Mouse (Mus musculus): ENCODE results near the gene Mtrex.

Gene Mtrex

DNA sequence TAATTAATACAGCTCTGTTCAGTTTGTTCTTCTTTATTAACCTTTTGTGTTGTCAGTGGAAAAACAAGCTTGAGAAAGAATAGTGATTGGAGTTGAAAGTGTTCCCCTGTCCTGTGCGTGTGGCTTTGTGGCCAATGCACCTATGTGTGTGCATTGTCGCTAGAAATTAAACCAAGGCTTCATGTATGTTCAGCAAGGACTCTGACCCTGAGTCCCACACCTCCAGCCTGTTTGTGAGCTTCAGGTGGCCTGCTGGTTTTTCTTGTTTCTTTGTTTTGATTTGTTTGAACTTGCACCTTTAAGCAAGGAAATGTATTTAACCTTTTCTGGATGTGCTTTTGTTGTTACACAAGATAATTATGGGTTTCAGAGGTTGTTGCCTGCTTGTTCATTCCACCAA, 97.6 kb downstream of the Mtrex start:
- no peak for ATAC-seq (ENCODE audit: low TSS enrichment)

DNA sequence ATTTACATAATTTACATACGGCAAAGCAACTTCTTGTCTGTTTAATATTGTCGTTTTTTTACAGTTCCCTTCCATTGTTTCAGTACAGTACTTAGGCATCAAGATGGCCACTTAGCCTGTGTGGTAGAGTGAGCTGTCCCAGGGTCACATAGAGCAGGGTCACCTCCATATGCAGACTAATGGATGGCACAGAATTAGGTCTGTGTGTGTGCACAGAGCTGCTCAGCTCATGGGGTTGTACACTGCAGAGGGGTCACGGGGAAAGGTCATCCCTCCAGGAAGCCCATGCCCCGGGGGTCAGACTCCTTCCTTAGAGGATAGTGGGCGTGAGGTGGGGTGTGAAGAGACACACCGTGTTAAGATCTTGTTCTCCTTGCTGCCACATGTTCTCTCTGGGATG, 101.7 kb downstream of the Mtrex start:
- ATAC-seq (ENCODE audit: low TSS enrichment) = no peak

DNA sequence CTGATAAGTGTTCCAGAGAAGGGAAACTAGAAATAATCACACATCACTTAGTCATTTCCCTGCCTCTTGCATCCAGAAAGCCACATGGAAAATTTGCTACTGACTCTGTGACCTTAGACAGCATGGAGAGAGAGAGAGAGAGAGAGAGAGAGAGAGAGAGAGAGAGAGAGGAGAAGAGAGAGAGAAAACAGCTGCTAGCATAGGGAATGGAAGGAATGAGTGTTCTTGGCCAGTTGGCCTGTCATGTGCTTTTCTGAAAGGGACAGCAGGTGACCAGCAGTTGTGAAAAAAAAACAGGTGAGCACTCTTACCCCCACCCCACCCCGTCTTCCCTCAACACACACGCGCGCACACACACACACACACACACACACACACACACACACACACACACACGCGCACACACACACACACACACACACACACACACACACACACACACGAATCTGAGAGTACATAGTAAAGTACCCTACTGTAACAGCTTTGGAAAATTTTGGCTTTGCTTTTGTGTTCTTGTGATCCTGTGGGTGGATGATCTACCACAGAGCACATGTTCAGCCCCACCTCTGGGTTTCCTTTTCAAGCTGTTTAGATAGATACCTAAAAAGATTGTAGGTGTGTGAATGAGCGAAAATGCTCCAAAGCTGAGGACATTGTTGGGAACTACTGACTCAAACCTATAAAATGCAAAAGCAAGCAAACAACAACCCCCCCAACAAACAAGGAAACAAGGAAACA, 103.1 kb downstream of the Mtrex start:
- ATAC-seq (ENCODE audit: low TSS enrichment) = peak; percentile 76

DNA sequence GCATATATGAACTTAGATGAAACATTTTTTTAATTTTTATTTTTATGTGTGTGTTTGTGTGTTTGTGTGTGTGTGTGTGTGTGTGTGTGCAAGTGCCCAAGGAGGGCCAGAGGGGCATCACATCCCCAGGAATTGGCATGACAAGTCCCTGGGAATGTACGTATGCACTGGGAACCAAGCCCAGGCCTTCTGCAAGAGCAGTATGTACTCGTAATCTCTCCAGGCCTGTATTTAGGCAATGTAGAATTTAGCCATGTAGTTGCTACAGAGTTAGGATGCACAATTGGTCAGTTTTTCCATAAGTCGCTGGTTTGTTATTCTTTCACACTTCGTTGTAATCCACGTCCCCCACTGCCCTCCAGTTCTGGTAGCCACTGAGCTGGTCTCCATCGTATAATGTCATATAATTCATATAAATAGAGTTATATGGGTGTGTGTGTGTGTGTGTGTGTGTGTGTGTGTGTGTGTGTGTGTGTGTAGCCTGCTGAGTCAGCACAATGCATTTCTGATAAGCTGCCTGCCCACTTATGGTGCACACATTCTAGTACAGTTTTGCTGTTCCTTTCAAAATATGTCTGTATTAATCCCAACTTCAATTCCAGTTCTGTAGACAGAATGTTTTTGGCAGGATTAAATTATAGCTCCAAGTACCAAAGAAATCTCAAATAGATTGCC, 103.8 kb downstream of the Mtrex start:
- 0 out of 2 replicates have a peak, but pooled peaks have one; percentile 38 for ATAC-seq (ENCODE audit: low TSS enrichment)

DNA sequence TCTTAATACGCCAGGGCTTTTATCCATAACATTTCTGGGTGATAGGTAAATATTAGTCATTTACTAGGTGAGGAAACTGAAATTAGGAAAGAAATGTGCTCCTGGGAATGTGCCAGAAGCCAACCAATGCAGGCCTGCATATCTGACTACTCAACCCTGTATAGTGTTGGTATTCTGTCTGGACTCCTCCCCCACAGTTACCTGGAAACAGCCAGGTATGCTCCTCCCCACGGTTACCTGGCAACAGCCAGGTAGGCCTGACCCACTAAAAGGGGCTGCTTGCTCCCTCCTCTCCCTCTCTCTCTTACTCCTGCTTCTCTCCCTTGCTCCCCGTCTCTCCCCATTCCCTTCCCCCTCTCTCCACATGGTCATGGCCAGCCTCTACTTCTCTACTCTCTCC, 104.8 kb downstream of the Mtrex start:
- no peak for ATAC-seq (ENCODE audit: low TSS enrichment)

DNA sequence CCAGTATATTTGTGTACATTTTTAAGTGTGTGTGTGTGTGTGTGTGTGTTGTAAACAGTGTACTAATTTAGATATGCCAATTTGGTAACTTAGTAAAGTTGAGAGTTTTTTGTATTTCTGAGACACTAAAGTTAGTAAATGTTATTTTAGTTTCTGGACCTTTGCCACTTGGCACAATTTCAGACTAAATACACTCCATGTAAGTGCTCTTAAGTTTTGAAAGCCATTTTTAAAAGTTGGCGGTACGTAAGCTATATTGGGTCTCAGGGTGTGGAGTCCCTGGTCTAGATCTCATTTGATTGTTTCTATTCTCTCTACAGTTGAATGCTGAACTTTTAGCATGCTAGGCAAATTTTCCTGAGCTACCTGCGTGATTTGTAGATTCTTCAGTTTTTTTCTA, 109.1 kb downstream of the Mtrex start:
- ATAC-seq (ENCODE audit: low TSS enrichment) = no peak
